Mouse (Mus musculus) ES-Bruce4 (cell line): ENCODE measurements at regions not wholly inside any gene's neighbourhood (a gene's known extent, or its start where the extent isn't known, plus 50 kb on each side); places are given as distances from the start of the nearest gene placed in this dataset.
A peak's percentile ranks its signal among the peaks of the same experiment; 100 is the strongest.

Source experiments
- H3K27ac ChIP-seq: 2 replicates; pipeline ENCODE4 v1.5.1; 2012; ENCODE audit warnings: low read length, inconsistent platforms; ENCODE audit not compliant: insufficient read depth
- H3K27me3 ChIP-seq: 2 replicates; pipeline ENCODE4 v1.6.1; 2012; ENCODE audit warnings: mild to moderate bottlenecking, low read length, inconsistent platforms; ENCODE audit not compliant: control insufficient read depth, poor library complexity, insufficient read depth, severe bottlenecking
- H3K36me3 ChIP-seq: 2 replicates; pipeline ENCODE4 v1.6.1; 2012; ENCODE audit warnings: inconsistent platforms, mild to moderate bottlenecking, low read length, moderate library complexity; ENCODE audit not compliant: control insufficient read depth, poor library complexity, insufficient read depth, severe bottlenecking
- H3K4me1 ChIP-seq: one replicate; pipeline ENCODE4 v1.8.1; 2011; ENCODE audit warnings: low read length; ENCODE audit not compliant: control insufficient read depth, insufficient read depth
- H3K4me3 ChIP-seq: 2 replicates; pipeline ENCODE4 v1.5.1; 2011; ENCODE audit warnings: low read depth, mild to moderate bottlenecking, low read length
- H3K9ac ChIP-seq: 2 replicates; pipeline ENCODE4 v1.6.1; 2012; ENCODE audit warnings: low read depth, mild to moderate bottlenecking, inconsistent platforms; ENCODE audit not compliant: poor library complexity, severe bottlenecking
- H3K9me3 ChIP-seq: replicated peaks from 2 replicates; pipeline ENCODE4 v1.6.1; 2012; ENCODE audit warnings: mild to moderate bottlenecking, low read length, inconsistent platforms; ENCODE audit not compliant: control insufficient read depth, poor library complexity, insufficient read depth, severe bottlenecking
- CTCF ChIP-seq: IDR thresholded peaks from one replicate; pipeline ENCODE4 v1.8.1; 2011; ENCODE audit warnings: low read depth, low read length
- EP300 ChIP-seq: IDR thresholded peaks from 2 replicates; pipeline ENCODE4 v1.6.1; 2011; ENCODE audit warnings: low read depth, low read length; ENCODE audit not compliant: insufficient read depth
- POLR2A ChIP-seq: IDR thresholded peaks from one replicate; pipeline ENCODE4 v1.8.1; 2011; ENCODE audit warnings: low read length; ENCODE audit not compliant: insufficient read depth

DNA sequence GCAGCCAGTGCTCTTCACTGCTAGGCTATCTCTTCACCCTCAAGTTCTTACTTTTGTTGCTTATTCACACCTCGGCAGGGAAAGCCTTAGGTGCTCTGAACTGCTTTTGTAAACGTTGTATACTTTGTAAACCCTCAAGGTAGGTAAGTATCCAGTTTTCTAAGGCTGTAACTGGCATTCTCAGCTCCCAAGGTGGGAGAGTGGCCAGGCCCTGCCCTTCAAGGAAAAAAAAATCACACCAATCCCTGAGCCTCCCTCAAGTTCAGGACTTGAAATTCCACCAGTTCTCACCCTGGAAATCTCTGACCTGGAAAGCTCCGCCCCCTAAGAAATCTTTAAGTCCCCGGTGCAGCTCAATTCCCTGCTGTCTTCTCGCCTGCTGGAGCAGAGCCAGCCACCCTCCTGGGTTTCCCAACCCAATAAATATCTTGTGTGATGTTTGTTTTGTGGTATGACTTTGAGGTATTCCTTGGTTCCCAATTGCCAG, 188.9 kb downstream of the Unc5cl start:
- Histone ChIP-seq H3K9ac (no peak overlapping the region), H3K4me3 (no peak overlapping the region), H3K36me3 (no peaks in the 10 kb centered on the region), H3K27me3 (no peaks in the 10 kb centered on the region), H3K27ac (no peak overlapping the region), H3K9me3 (no peaks in the 10 kb centered on the region), H3K4me1 (no peaks in the 10 kb centered on the region)
- no peak for TF ChIP-seq CTCF
- no peak for TF ChIP-seq EP300
- TF ChIP-seq POLR2A, result no peak

DNA sequence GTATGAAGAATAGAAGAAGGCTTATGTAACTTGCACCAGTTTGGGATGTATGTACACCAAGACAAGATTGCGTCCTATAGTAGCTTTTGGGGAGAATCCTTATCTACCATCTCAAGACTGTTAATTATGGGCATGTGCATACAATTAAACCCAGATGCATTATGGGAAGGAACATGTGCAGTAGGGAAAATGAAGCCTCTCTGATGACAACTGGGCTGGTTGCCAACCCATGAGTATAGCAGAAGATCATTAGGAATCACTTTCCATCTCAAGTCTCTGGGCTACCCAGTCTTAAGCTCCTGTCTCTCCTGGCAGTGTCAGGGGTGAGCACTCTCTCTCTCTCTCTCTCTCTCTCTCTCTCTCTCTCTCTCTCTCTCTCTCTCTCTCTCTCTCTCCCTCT, 190.4 kb downstream of the Unc5cl start:
- no peak overlapping the region for H3K9ac ChIP-seq
- H3K4me3 ChIP-seq, result no peak overlapping the region
- no peaks in the 10 kb centered on the region for H3K4me1 ChIP-seq
- H3K36me3 ChIP-seq, result no peaks in the 10 kb centered on the region
- TF ChIP-seq POLR2A, result no peak
- no peak for TF ChIP-seq EP300
- TF ChIP-seq CTCF, result no peak
- H3K27me3 ChIP-seq, result no peaks in the 10 kb centered on the region
- no peaks in the 10 kb centered on the region for H3K9me3 ChIP-seq
- no peak overlapping the region for H3K27ac ChIP-seq

DNA sequence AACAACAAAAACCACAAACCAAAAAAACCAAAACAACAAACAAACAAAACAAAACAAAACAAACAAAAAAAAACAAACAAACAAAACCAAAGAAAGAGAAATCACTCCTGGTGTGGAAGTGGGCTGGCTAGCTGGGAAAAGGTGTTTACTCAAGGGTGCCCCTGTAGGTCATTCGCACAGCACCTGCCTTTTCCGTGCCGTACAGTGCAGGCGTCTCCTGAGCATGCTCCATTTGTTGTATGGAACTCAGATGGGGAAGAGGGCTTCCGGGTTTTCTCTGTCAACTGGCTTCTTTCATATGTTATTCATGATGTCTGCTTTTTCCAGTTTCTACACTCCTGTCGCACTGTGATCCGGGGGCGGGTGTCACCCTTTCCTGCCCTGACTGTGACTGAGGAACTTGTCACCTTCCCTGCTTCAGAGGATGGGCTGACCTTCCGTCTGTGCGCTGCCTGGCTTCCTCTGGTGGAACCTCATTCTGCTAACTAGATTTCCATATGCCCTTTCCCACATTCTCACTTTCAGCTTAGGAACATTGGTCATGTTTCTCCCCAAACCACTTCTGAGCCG, 192.0 kb downstream of the Unc5cl start:
- Histone ChIP-seq H3K27ac (no peak overlapping the region), H3K4me3 (no peak overlapping the region; the same call in 1 of the 2 replicates), H3K36me3 (no peaks in the 10 kb centered on the region), H3K9ac (no peak overlapping the region), H3K4me1 (no peaks in the 10 kb centered on the region), H3K9me3 (no peaks in the 10 kb centered on the region), H3K27me3 (no peaks in the 10 kb centered on the region)
- TF ChIP-seq POLR2A (no peak), CTCF (peak; percentile 32), EP300 (no peak)

DNA sequence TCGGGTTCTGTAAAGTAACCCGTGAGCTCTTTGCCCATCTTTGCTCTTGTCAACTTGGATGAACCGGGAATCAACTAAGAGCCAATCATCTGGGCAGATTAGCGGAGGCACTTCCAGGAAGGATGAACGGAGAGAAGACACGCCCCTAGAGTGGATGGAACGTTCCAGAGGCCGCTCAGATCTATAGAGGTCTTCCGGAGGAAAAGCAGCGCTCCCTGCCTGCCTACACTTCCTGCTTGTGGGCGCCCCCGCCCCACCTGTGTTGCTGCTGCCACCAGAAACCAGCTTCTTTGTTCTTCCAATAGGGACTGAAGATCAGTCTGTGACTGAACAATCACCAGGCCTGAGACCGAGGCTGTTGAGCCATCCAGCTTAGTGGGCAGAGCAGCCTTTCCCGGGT, 192.7 kb downstream of the Unc5cl start:
- H3K4me3 ChIP-seq, result peak overlapping the region; percentile 11; the same call in 1 of the 2 replicates
- no peaks in the 10 kb centered on the region for H3K9me3 ChIP-seq
- TF ChIP-seq POLR2A (no peak), CTCF (no peak), EP300 (no peak)
- no peak overlapping the region for H3K27ac ChIP-seq
- H3K27me3 ChIP-seq, result no peaks in the 10 kb centered on the region
- H3K9ac ChIP-seq, result no peak overlapping the region
- H3K4me1 ChIP-seq, result no peaks in the 10 kb centered on the region
- H3K36me3 ChIP-seq, result no peaks in the 10 kb centered on the region

DNA sequence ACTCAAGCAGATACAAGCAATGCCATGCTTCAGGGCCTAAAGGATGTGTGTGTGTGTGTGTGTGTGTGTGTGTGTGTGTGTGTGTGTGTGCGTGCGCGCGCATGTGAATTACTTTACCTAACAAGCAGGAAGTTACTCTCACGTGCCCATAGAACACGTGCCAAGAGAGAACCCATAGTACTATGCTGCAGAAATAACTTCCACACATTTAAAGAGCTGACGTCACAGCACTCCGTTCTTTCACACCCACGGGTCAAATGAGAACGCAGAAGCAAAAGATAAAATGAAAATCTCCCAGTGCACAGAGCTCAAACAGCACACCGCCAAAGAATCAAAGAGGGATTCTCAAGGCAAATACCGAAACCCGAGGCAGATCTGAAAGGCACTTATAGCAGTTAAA, 195.9 kb downstream of the Unc5cl start:
- TF ChIP-seq CTCF (no peak), POLR2A (no peak), EP300 (no peak)
- no peak overlapping the region for H3K4me3 ChIP-seq
- no peaks in the 10 kb centered on the region for H3K36me3 ChIP-seq
- H3K9ac ChIP-seq, result no peak overlapping the region
- no peaks in the 10 kb centered on the region for H3K27me3 ChIP-seq
- no peaks in the 10 kb centered on the region for H3K4me1 ChIP-seq
- H3K9me3 ChIP-seq, result no peaks in the 10 kb centered on the region
- H3K27ac ChIP-seq, result no peak overlapping the region

DNA sequence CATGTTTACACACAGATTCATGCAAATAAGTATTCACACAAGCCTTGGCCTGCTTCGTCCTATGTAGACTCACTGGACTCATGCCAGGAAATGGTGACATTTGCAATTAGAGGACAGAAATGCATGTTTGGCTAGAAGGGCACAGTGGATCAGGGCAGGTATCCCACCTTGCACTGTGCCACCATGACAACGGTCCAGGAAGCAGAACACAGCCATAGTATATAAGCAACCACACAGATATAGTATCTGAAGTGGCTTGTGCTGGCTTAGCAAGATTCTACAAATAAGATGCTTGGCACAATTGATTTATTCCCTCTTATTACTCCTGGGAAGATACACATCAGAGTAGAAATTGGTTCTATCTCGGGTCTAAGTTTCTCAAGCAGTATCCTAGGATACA, 218.0 kb downstream of the Unc5cl start:
- Histone ChIP-seq H3K9ac (no peak overlapping the region), H3K27me3 (no peaks in the 10 kb centered on the region), H3K36me3 (no peaks in the 10 kb centered on the region), H3K4me1 (no peaks in the 10 kb centered on the region), H3K9me3 (no peaks in the 10 kb centered on the region; the same call in 1 of the 2 replicates), H3K27ac (no peak overlapping the region), H3K4me3 (no peak overlapping the region)
- TF ChIP-seq POLR2A, result no peak
- TF ChIP-seq CTCF, result no peak
- no peak for TF ChIP-seq EP300
